Mouse (Mus musculus): ENCODE data around the gene Syk. TPM values are rescaled to one million over a fixed set of nuclear protein-coding genes. Genes with fewer than 3 reads are reported as not detected.

The Syk gene
- polyA plus RNA-seq, 1 experiment from 2014 or later: 1.0 TPM

DNA sequence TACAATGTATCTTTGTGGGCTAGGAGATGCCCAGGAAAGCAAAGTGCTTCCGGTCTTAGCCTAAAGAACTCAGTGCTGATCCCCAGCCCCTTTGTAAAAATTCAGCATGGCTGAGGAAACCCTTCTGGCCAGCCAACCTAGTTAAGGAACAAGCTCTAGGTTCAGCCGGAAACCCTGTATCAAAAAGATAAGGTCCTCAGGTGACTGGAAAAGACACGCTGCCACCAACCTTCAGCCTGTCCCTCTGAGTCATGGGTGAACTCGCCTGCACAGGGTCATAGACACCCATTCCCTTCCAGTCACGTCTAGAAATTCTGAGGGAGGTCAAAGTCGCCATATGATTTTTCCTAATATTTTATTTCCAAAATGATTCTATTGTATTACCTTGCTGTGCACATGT is 109.3 kb downstream of the Syk start:
- ATAC-seq (no peak), DNase-seq (ENCODE audit: low spot score) (no peak)
- no peak overlapping the region for H3K4me2 ChIP-seq (ENCODE audit: low read length)
- no peaks in the 10 kb centered on the region for H3K36me3 ChIP-seq (ENCODE audit: control insufficient read depth, insufficient read depth, low read length)
- H3K27ac ChIP-seq (ENCODE audit: low read depth, low read length): no peak overlapping the region
- H3K4me1 ChIP-seq (ENCODE audit: control insufficient read depth, insufficient read depth, low read length): no peaks in the 10 kb centered on the region
- H3K9me3 ChIP-seq (replicated peaks; ENCODE audit: control insufficient read depth, low read length): no peaks in the 10 kb centered on the region
- WGBS: 87% methylated on average over 6 of the region's 6 CpGs
- H3K4me3 ChIP-seq (ENCODE audit: low read depth, low read length): no peak overlapping the region
- no peak overlapping the region for H3K9ac ChIP-seq (ENCODE audit: low read length)
- no peaks in the 10 kb centered on the region for H3K27me3 ChIP-seq (replicated peaks; ENCODE audit: control insufficient read depth, insufficient read depth, low read length)

DNA sequence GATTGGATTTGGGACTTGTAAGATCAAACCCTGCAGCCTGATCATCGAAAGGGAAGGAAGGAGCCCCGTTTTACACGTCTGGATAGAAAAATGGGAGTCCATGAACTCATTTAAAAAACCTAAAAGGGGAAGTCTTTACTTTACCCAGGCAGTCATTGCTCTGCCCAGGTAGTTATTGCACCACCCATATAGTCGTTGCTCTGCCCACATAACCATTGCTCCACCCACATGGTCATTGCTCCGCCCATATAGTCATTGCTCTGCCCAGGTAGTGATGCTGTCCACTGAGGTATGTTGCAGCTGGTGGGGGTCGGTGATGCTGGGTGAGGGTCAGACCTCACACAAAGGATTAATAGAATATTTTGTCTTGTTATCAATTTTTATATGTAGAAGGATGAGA is 111.9 kb downstream of the Syk start:
- no peak overlapping the region for H3K4me2 ChIP-seq (ENCODE audit: low read length)
- ATAC-seq (no peak), DNase-seq (ENCODE audit: low spot score) (no peak)
- H3K27me3 ChIP-seq (replicated peaks; ENCODE audit: control insufficient read depth, insufficient read depth, low read length): no peaks in the 10 kb centered on the region
- WGBS: 82% methylated on average over 6 of the region's 6 CpGs
- H3K36me3 ChIP-seq (ENCODE audit: control insufficient read depth, insufficient read depth, low read length): no peaks in the 10 kb centered on the region
- H3K9ac ChIP-seq (ENCODE audit: low read length): no peak overlapping the region
- no peak overlapping the region for H3K27ac ChIP-seq (ENCODE audit: low read depth, low read length)
- H3K4me1 ChIP-seq (ENCODE audit: control insufficient read depth, insufficient read depth, low read length): no peaks in the 10 kb centered on the region
- no peaks in the 10 kb centered on the region for H3K9me3 ChIP-seq (replicated peaks; ENCODE audit: control insufficient read depth, low read length)
- no peak overlapping the region for H3K4me3 ChIP-seq (ENCODE audit: low read depth, low read length)

Other genes with a start within 250 kb of the Syk start
- 1.5 and 2.2 TPM in 2 replicates for gene Diras2, start 51.9 kb upstream of the Syk start, polyA plus RNA-seq (2014; fragmentation: Nextera tagmentation; extraction: Ambion mirVana)

All from forebrain, embryonic 14.5 days (tissue).